Mouse (Mus musculus): ENCODE results near the gene Kdsr. TPM values are rescaled to one million over a fixed set of nuclear protein-coding genes. Genes with fewer than 3 reads are reported as not detected.

The Kdsr gene
- polyA plus RNA-seq, 1 experiment from 2014 or later, result 7.4 TPM

- Histone ChIP-seq H3K27me3 (no peaks in the 10 kb centered on the region), H3K27ac (no peak overlapping the region), H3K4me2 (peak overlapping the region; percentile 92), H3K36me3 (no peaks in the 10 kb centered on the region), H3K4me3 (peak overlapping the region; percentile 96), H3K9ac (0 out of 2 replicates have a peak overlapping the region, but pooled peaks have one; percentile 91), H3K4me1 (replicated peaks) (peaks cover 30% of the 10 kb centered on the region), H3K9me3 (replicated peaks) (no peaks in the 10 kb centered on the region)
- ATAC-seq (replicated peaks; ENCODE audit: insufficient number of reproducible peaks, insufficient read depth, low FRiP score, low read depth), result no peak
- WGBS, result 53% methylated on average over 12 of the region's 12 CpGs
These were observed 48.0 kb downstream of the Kdsr start for GRCm38 (mm10) chr1:106711356-106712125.

- no peak for ATAC-seq (replicated peaks; ENCODE audit: insufficient number of reproducible peaks, insufficient read depth, low FRiP score, low read depth)
- H3K36me3 ChIP-seq, result no peaks in the 10 kb centered on the region
- no peak overlapping the region for H3K4me3 ChIP-seq
- 68% methylated on average over 7 of the region's 7 CpGs for WGBS
- peak overlapping the region; percentile 27; the same call in 1 of the 2 replicates for H3K4me2 ChIP-seq
- no peak overlapping the region for H3K9ac ChIP-seq
- H3K9me3 ChIP-seq (replicated peaks), result no peaks in the 10 kb centered on the region
- no peak overlapping the region for H3K27ac ChIP-seq
- H3K27me3 ChIP-seq, result no peaks in the 10 kb centered on the region
- H3K4me1 ChIP-seq (replicated peaks), result peaks cover 30% of the 10 kb centered on the region
These were observed 49.3 kb downstream of the Kdsr start for GRCm38 (mm10) chr1:106710202-106710601.

GRCm38 (mm10) chr1:106707036-106707880, 52.3 kb downstream of the Kdsr start:
- H3K36me3 ChIP-seq, result no peaks in the 10 kb centered on the region
- no peaks in the 10 kb centered on the region for H3K9me3 ChIP-seq (replicated peaks)
- ATAC-seq (replicated peaks; ENCODE audit: insufficient number of reproducible peaks, insufficient read depth, low FRiP score, low read depth), result no peak
- H3K27ac ChIP-seq, result no peak overlapping the region
- no peak overlapping the region for H3K9ac ChIP-seq
- peaks cover 22% of the 10 kb centered on the region for H3K4me1 ChIP-seq (replicated peaks)
- no peak overlapping the region for H3K4me3 ChIP-seq
- H3K27me3 ChIP-seq, result no peaks in the 10 kb centered on the region
- 72% methylated on average over 6 of the region's 6 CpGs for WGBS
- no peak overlapping the region for H3K4me2 ChIP-seq

- Histone ChIP-seq H3K36me3 (no peaks in the 10 kb centered on the region), H3K27ac (no peak overlapping the region), H3K4me1 (replicated peaks) (peaks cover 10% of the 10 kb centered on the region), H3K4me2 (0 out of 2 replicates have a peak overlapping the region, but pooled peaks have one; percentile 0), H3K27me3 (no peaks in the 10 kb centered on the region), H3K4me3 (no peak overlapping the region), H3K9me3 (replicated peaks) (no peaks in the 10 kb centered on the region), H3K9ac (no peak overlapping the region)
- no peak for ATAC-seq (replicated peaks; ENCODE audit: insufficient number of reproducible peaks, insufficient read depth, low FRiP score, low read depth)
- WGBS, result 43% methylated on average over 3 of the region's 3 CpGs
These were observed 56.3 kb downstream of the Kdsr start for GRCm38 (mm10) chr1:106703183-106703582.

- H3K4me1 ChIP-seq (replicated peaks), result peaks cover 10% of the 10 kb centered on the region
- no peak overlapping the region for H3K9ac ChIP-seq
- no peaks in the 10 kb centered on the region for H3K36me3 ChIP-seq
- WGBS, result 29% methylated on average over 4 of the region's 4 CpGs
- no peak overlapping the region for H3K4me3 ChIP-seq
- H3K27ac ChIP-seq, result no peak overlapping the region
- H3K27me3 ChIP-seq, result no peaks in the 10 kb centered on the region
- ATAC-seq (replicated peaks; ENCODE audit: insufficient number of reproducible peaks, insufficient read depth, low FRiP score, low read depth), result no peak
- no peaks in the 10 kb centered on the region for H3K9me3 ChIP-seq (replicated peaks)
- 0 out of 2 replicates have a peak overlapping the region, but pooled peaks have one; percentile 0 for H3K4me2 ChIP-seq
These were observed 56.9 kb downstream of the Kdsr start for GRCm38 (mm10) chr1:106702471-106703175.

GRCm38 (mm10) chr1:106700520-106701114, 58.9 kb downstream of the Kdsr start:
- no peak for ATAC-seq (replicated peaks; ENCODE audit: insufficient number of reproducible peaks, insufficient read depth, low FRiP score, low read depth)
- no peak overlapping the region for H3K4me2 ChIP-seq
- H3K9ac ChIP-seq, result no peak overlapping the region
- no peaks in the 10 kb centered on the region for H3K9me3 ChIP-seq (replicated peaks)
- no peaks in the 10 kb centered on the region for H3K27me3 ChIP-seq
- peaks cover 13% of the 10 kb centered on the region for H3K4me1 ChIP-seq (replicated peaks)
- H3K27ac ChIP-seq, result no peak overlapping the region
- H3K36me3 ChIP-seq, result no peaks in the 10 kb centered on the region
- no peak overlapping the region for H3K4me3 ChIP-seq
- 88% methylated on average over 9 of the region's 9 CpGs for WGBS

- H3K4me2 ChIP-seq, result no peak overlapping the region
- H3K9me3 ChIP-seq (replicated peaks), result no peaks in the 10 kb centered on the region
- WGBS, result 84% methylated on average over 5 of the region's 5 CpGs
- no peak for ATAC-seq (replicated peaks; ENCODE audit: insufficient number of reproducible peaks, insufficient read depth, low FRiP score, low read depth)
- no peak overlapping the region for H3K27ac ChIP-seq
- H3K27me3 ChIP-seq, result no peaks in the 10 kb centered on the region
- H3K4me1 ChIP-seq (replicated peaks), result peaks cover 14% of the 10 kb centered on the region
- H3K4me3 ChIP-seq, result no peak overlapping the region
- H3K9ac ChIP-seq, result no peak overlapping the region
- no peaks in the 10 kb centered on the region for H3K36me3 ChIP-seq
These were observed 63.1 kb downstream of the Kdsr start for GRCm38 (mm10) chr1:106696472-106696871.

- 36% methylated on average over 4 of the region's 4 CpGs for whole genome bisulfite sequencing
- H3K4me2 ChIP-seq, result no peak overlapping the region
- no peak overlapping the region for H3K4me3 ChIP-seq
- peaks cover 14% of the 10 kb centered on the region for H3K4me1 ChIP-seq (replicated peaks)
- no peak overlapping the region for H3K27ac ChIP-seq
- no peaks in the 10 kb centered on the region for H3K27me3 ChIP-seq
- H3K36me3 ChIP-seq, result no peaks in the 10 kb centered on the region
- no peak overlapping the region for H3K9ac ChIP-seq
- ATAC-seq (replicated peaks; ENCODE audit: insufficient number of reproducible peaks, insufficient read depth, low FRiP score, low read depth), result no peak; the same call in 1 of the 2 replicates
- no peaks in the 10 kb centered on the region for H3K9me3 ChIP-seq (replicated peaks)
These were observed 63.9 kb downstream of the Kdsr start for GRCm38 (mm10) chr1:106695649-106696048.

- H3K9me3 ChIP-seq (replicated peaks), result no peaks in the 10 kb centered on the region
- H3K27ac ChIP-seq, result no peak overlapping the region
- 65% methylated on average over 6 of the region's 6 CpGs for WGBS
- H3K27me3 ChIP-seq, result no peaks in the 10 kb centered on the region
- no peak overlapping the region for H3K4me2 ChIP-seq
- no peaks in the 10 kb centered on the region for H3K36me3 ChIP-seq
- H3K9ac ChIP-seq, result no peak overlapping the region
- peaks cover 14% of the 10 kb centered on the region for H3K4me1 ChIP-seq (replicated peaks)
- no peak overlapping the region for H3K4me3 ChIP-seq
- peak; percentile 22; the same call in 1 of the 2 replicates for ATAC-seq (replicated peaks; ENCODE audit: insufficient number of reproducible peaks, insufficient read depth, low FRiP score, low read depth)
These were observed 65.2 kb downstream of the Kdsr start for GRCm38 (mm10) chr1:106694316-106694715.

- no peak for ATAC-seq (replicated peaks; ENCODE audit: insufficient number of reproducible peaks, insufficient read depth, low FRiP score, low read depth)
- Histone ChIP-seq H3K4me1 (replicated peaks) (peaks cover 24% of the 10 kb centered on the region), H3K4me2 (no peak overlapping the region)
These were observed 66.9 kb downstream of the Kdsr start for GRCm38 (mm10) chr1:106692599-106692998.

GRCm38 (mm10) chr1:106690887-106691286, 68.6 kb downstream of the Kdsr start:
- WGBS, result 75% methylated on average over 6 of the region's 6 CpGs

More at GRCm38 (mm10) chr1:106692599-106692998, 66.9 kb downstream of the Kdsr start:
- no peak overlapping the region for H3K27ac ChIP-seq
- H3K4me3 ChIP-seq, result no peak overlapping the region
- no peaks in the 10 kb centered on the region for H3K9me3 ChIP-seq (replicated peaks)
- H3K9ac ChIP-seq, result no peak overlapping the region
- H3K27me3 ChIP-seq, result no peaks in the 10 kb centered on the region
- H3K36me3 ChIP-seq, result no peaks in the 10 kb centered on the region

More at GRCm38 (mm10) chr1:106690887-106691286, 68.6 kb downstream of the Kdsr start:
- no peaks in the 10 kb centered on the region for H3K36me3 ChIP-seq
- no peak overlapping the region for H3K9ac ChIP-seq
- H3K9me3 ChIP-seq (replicated peaks), result no peaks in the 10 kb centered on the region
- no peak overlapping the region for H3K4me2 ChIP-seq
- H3K27ac ChIP-seq, result no peak overlapping the region
- peaks cover 27% of the 10 kb centered on the region for H3K4me1 ChIP-seq (replicated peaks)
- no peak overlapping the region for H3K4me3 ChIP-seq
- ATAC-seq (replicated peaks; ENCODE audit: insufficient number of reproducible peaks, insufficient read depth, low FRiP score, low read depth), result no peak
- no peaks in the 10 kb centered on the region for H3K27me3 ChIP-seq
